Mouse (Mus musculus) kidney, adult 2 months (tissue): Measurements from ENCODE around the gene Tmeff2.

Experiments
- CTCF ChIP-seq: fragments of 200-500 bp; conservative IDR thresholded peaks from 2 replicates; pipeline ENCODE4 v1.5.1; 2011; ENCODE audit warnings: low read depth, mild to moderate bottlenecking, control low read depth, low read length, moderate library complexity, mixed read lengths; ENCODE audit not compliant: insufficient read depth, insufficient read length
- POLR2A ChIP-seq: fragments of 200-500 bp; IDR thresholded peaks from one replicate; pipeline ENCODE4 v1.6.1; 2011; ENCODE audit warnings: low read depth, low read length, control low read depth

GRCm38 (mm10) chr1:51148481-51149137 lies 248.2 kb downstream of the Tmeff2 start:
- no peak for TF ChIP-seq CTCF
- no peak for TF ChIP-seq POLR2A
